Mouse (Mus musculus): ENCODE results near the gene Marcksl1. TPM values are rescaled to one million over a fixed set of nuclear protein-coding genes. Genes with fewer than 3 reads are reported as not detected.
A peak's percentile ranks its signal among the peaks of the same experiment; 100 is the strongest.

The Marcksl1 gene
- total RNA-seq, 4 experiments from 2014 or later, result 0.19 to 1.1 (median 0.78) TPM

DNA sequence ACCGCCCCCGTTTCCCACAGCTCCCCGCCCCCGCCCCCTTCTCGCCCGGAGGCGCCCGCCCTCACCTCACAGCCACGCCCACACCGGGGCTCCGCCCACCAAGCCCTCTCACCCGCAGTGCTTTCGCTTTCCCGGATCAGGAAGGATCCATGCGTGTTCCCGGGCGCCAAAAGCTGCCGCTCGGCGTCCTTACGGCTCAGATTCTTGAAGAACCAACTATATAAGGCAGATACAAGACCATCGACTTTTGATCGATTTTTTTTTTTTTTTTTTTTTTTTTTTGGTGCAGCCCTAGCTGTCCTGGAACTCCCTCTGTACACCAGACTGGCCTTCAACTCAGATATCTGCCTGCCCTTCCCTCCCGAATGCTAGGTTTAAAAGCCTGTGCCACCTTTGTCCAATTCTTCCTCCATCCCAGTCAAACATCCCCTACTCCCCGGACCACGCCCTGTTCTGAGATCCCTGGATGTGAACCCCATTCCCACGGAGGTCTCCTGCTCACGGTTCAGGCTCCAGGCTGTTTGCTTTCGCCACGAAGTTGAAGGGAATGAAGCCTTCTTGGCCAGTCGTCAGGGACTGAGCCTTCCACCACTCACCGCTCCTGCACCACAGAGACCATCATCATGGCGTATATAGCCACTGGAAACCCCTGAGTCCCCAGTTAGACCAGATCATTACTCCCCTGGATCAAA is 43.3 kb downstream of the Marcksl1 start:
- peak; percentile 70 to 75 for DNase-seq (ENCODE audit: low spot score in 2 of 2)

DNA sequence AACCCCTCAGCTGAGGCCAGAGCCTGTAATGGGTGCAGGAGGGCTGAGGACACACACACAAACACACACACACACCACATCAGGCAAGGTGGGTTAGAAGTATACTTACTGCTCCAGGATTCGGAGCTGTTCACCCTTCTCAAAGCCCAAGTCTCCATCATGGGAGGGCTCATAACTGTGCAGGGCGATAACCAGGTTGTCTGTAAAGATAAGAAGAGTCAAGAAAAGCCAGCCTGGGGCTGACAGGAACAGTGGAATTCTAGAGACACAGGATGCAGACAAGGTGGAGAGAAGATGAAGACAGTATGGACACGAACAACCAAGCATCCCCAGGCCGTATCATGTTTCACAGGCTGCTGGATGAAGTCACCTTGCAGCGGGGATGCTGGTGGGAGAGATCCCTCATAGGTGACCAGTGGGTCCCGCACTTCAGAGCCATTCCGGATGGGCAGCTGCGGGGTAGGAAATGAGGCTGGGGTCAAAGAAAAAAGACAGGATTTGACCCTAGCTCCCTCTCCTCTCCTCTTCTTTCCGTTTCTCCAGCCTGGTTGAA is 44.0 kb downstream of the Marcksl1 start:
- DNase-seq (ENCODE audit: low spot score in 2 of 2), result no peak

DNA sequence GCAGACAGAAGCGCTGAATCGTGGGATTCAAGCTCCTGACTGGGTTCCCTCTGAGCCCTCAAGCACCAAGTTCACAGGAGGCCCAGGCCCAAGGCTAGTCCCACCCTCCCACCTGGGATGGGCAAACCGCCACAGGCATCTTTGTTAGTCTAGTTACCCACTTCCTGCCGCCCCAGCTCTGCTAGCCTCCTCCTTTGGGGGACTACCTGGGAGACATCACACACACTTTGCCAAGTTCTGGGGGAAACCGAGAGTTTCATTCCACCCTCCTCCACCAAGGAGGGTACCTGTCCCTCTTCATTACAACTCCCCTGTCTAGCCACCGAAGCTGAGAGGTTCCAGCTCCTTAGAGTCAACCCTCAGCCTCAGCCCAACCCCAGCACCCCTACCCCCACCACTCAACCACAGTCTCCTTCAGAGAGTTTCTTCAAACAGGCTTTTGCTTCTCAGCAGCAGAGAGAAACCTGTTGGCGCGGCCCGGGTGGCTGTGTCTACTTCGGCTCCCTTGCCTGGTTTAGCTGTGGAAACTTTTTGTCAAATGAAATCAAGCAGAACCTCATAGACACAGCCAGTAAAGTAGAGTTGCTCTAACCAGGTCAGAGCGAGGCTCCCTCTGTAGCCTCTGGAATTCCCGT is 45.1 kb downstream of the Marcksl1 start:
- no peak for DNase-seq (ENCODE audit: low spot score in 2 of 2)

DNA sequence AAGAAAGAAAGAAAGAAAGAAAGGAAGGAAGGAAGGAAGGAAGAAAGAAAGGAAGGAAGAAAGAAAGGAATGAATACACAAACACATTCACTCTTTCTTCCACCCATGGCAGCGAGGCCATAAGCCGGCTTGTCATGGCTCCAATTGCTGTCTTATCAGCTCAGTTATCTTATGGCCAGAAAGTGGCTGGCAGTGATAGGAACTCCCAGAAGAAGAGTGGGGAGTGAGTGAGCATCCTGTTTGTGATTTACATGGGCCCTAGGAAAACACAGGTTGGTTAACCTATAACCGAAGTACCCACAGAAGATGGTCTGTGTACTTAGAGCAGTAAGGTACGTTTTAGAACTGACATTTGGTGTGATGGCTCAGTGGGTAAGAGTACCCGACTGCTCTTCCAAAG is 47.8 kb downstream of the Marcksl1 start:
- no peak for DNase-seq (ENCODE audit: low spot score in 2 of 2)

DNA sequence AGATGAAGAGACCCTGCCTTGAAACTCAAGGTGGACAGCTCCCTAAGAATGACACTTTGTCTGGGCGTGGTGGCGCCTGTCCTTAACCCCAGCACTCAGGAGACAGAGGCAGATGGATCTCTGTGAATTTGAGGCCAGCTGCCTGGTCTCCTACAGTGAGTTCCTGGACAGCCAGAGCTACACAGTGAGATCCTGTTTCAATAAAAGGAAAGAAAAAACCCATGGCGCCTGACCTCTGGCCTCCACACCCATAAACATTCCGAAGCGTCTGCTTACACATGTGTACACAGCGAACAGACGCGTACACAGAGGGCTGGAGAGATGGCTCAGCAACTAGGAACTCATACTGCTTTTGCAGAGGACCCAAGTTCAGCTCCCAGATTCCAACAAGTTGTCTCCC is 50.3 kb downstream of the Marcksl1 start:
- DNase-seq (ENCODE audit: low spot score in 2 of 2), result no peak

DNA sequence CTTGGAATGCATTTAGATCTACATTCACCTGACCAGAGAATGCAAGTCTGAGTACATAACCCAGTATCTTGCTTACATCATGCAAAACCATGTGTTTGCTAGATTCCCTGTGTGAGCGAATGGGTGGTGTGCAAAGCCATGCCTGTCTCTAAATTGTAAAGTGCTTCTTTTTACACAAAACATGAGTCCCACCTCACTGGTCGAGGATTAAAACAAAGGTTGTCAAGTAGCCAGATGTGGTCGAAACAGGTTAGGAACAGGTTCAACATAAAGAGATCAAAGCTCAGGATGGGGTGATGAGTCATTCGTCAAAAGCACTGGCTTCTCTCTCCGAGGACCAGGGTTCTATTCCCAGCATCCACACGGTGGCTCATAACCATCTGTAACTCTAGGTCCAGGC is 51.8 kb downstream of the Marcksl1 start:
- no peak for DNase-seq (ENCODE audit: low spot score in 2 of 2)

Small RNAs within 50 kb of the gene (microRNA-seq; reads per million reads assigned to microRNA genes)
- not detected for gene Mir8119

Other genes with a start within 250 kb of the Marcksl1 start
- gene Sync, start 226.0 kb upstream of the Marcksl1 start, total RNA-seq (2022), result 10 to 100 TPM; 46.1 to 56.7 (median 48.1) TPM
- gene Rbbp4, start 178.2 kb upstream of the Marcksl1 start, total RNA-seq (2022), result 10 to 100 TPM; 35.5 to 40.8 (median 40.0) TPM
- 10 to 100 TPM; 24.3 to 32.6 (median 26.6) TPM for gene Zbtb8os, start 177.9 kb upstream of the Marcksl1 start, total RNA-seq (2022)
- under 1 TPM; 0.48 to 0.79 (median 0.63) TPM for gene Zbtb8a, start 135.5 kb upstream of the Marcksl1 start, total RNA-seq (2022)
- not detected for gene Zbtb8b, start 72.7 kb upstream of the Marcksl1 start, total RNA-seq (2022)
- 10 to 100 TPM; 37.3 to 42.5 (median 41.0) TPM for gene Bsdc1, start 52.0 kb upstream of the Marcksl1 start, total RNA-seq (2022)
- gene Tssk3, start 22.6 kb upstream of the Marcksl1 start, total RNA-seq (2022), result not detected
- not detected for gene Fam229a, start 22.4 kb upstream of the Marcksl1 start, total RNA-seq (2022)
- 1 to 10 TPM; 6.7 to 9.7 (median 7.6) TPM for gene Hdac1, start 29.1 kb downstream of the Marcksl1 start, total RNA-seq (2022)
- gene Lck, start 60.1 kb downstream of the Marcksl1 start, total RNA-seq (2022), result not detected
- gene Fam167b, start 65.0 kb downstream of the Marcksl1 start, total RNA-seq (2022), result not detected
- 100 to 1,000 TPM; 142 to 156 (median 148) TPM for gene Eif3i, start 87.1 kb downstream of the Marcksl1 start, total RNA-seq (2022)
- gene Tmem234, start 87.1 kb downstream of the Marcksl1 start, total RNA-seq (2022), result 10 to 100 TPM; 25.9 to 37.5 (median 29.7) TPM
- 1 to 10 TPM in 3 of 4 experiments, under 1 TPM in 1; 0.46 to 1.2 (median 1.1) TPM for gene Dcdc2b, start 100.7 kb downstream of the Marcksl1 start, total RNA-seq (2022)
- gene Iqcc, start 105.5 kb downstream of the Marcksl1 start, total RNA-seq (2022), result 10 to 100 TPM in 1 of 4 experiments, 1 to 10 TPM in 3; 7.3 to 11.4 (median 8.7) TPM
- gene Ccdc28b, start 110.4 kb downstream of the Marcksl1 start, total RNA-seq (2022), result 10 to 100 TPM; 27.9 to 33.0 (median 30.8) TPM
- 10 to 100 TPM; 10.9 to 20.3 (median 15.6) TPM for gene Txlna, start 127.5 kb downstream of the Marcksl1 start, total RNA-seq (2022)
- 10 to 100 TPM; 69.1 to 77.9 (median 76.0) TPM for gene Kpna6, start 159.2 kb downstream of the Marcksl1 start, total RNA-seq (2022)
- 1 to 10 TPM; 1.8 to 4.9 (median 3.3) TPM for gene Tmem39b, start 183.3 kb downstream of the Marcksl1 start, total RNA-seq (2022)
- gene Khdrbs1, start 228.7 kb downstream of the Marcksl1 start, total RNA-seq (2022), result 10 to 100 TPM; 20.2 to 24.6 (median 23.2) TPM